Mouse (Mus musculus): ENCODE measurements around the gene Chtf18.

The Chtf18 gene

GRCm38 (mm10) chr17:25732082-25732481 lies 4.9 kb upstream of the Chtf18 start:
- peak; percentile 76 for DNase-seq

DNA sequence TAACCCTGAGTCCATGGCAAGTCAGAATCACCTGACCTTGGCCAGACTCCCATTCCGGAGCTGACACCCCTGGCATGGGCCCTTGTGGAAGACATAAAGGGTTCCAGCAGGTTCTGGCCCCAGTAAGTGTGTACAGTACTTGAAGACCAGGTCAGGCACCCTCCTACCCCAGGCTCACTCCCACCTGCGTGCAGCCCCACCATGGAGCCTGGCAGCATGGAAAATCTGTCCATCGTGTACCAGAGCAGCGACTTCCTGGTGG lies 721 bp upstream of the Chtf18 start:
- DNase-seq = no peak

DNA sequence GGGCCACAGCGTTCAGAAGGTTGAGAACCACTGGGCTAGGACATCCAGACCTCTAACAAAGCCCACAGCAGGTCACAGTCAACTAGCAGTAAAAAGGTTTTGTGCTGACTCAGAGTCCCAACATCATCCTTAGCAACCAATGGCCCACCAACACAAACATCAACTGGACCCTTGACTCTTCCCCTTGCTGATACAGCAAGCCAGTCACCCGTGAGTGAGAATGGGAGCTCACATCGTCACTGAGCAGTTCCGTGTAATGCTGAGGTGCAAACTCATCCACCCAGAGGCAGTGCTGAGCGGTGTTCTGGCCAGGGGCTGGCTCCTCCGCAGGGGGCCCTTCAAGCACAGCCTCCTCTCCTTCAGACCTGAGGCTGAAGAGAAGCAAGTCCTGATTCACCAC lies 2.0 kb downstream of the Chtf18 start:
- DNase-seq = peak; percentile 61

- no peak for DNase-seq
These were observed 3.3 kb downstream of the Chtf18 start for GRCm38 (mm10) chr17:25723919-25724318.

DNA sequence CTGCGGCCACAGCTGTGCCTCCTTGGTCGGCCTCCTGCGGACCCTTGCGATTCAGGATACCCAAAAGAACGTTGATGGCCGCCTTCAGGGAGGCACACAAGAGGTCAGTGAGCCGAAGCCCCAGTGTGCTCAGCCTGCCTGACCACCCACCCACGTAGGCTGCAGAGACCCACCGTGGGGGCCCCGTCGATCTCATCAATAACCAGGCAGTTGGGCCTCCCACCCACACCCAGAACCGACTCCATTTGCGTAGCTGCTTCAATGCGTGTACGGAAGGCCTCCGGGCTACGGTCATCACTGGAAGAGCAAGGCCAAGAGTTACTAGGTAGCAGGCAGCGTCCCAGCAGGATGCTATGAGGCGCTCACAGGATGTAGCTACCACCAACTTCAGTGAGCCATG lies 3.7 kb downstream of the Chtf18 start:
- DNase-seq = no peak

- no peak for DNase-seq
These were observed 5.7 kb downstream of the Chtf18 start for GRCm38 (mm10) chr17:25721476-25721875.

- no peak for DNase-seq
These were observed 9.5 kb downstream of the Chtf18 start for GRCm38 (mm10) chr17:25717691-25718090.

DNA sequence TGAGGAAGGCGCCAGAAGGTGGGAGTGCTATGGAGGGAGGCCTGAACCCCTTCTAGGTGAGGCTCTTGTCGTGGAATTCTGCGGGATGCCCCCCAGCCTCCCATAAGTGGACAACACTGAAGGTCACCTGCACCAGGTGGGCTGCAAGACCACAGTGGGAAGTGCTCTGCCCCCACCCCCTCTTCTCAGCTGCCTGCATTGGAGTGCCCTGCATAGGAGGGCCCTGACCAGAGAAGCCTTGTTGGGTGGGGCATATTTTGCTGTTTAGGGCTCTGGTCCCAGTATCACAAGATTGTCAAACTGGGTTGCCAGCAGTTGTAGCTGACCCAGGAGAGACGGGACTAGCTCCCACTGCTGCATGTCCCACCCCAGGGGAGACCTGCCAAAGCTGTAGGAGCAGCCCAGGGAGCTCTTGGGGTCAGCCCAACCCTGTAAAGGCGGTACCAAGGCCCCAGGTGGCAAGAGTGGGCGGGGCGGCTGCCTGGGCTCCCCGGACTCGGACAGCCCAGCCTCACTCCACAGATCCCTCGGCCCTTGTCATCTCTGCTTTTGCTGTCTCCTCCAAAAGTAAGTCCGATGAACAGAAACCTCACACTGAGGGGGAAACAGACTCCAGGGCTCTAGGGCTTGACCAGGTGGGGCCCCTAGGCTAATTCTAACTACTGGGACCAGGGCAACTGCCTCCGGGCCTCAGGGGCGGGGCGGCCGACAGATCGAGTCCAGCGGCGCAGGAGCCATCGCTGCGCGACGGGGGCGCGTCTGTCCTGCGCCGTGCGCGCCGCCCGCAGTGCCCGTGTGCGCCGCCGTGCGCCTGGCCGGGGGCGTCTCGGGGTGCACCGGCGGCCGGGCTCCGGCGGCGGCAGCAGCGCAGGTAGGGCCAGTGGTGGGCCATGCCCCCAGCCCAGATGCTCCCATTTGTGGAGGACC lies 10.2 kb downstream of the Chtf18 start, which contains the start of gene Gng13:
Gng13 (plus strand) TSS at position 461 of the 927 bp plus-strand sequence.
- no peak for DNase-seq

DNA sequence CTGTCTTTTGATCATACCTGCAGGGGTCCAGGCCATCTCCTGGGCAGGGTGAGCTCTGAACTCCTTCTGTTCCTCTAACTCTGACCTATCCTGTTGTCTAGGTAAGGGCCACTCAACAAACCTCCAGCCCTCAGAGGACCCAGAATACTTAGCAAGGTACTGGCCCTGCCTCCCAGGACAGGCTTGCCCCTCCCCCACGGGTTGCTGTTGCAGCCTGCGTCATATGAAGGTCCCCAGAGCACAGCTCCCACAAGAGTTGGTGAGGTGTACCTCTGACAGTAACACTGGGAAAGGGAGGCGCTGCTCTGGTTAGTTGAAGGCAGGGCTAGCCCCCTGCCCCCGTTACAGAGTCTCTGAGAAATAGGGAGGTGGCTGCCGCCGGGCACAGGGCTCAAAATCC lies 11.1 kb downstream of the Chtf18 start:
- no peak for DNase-seq

DNA sequence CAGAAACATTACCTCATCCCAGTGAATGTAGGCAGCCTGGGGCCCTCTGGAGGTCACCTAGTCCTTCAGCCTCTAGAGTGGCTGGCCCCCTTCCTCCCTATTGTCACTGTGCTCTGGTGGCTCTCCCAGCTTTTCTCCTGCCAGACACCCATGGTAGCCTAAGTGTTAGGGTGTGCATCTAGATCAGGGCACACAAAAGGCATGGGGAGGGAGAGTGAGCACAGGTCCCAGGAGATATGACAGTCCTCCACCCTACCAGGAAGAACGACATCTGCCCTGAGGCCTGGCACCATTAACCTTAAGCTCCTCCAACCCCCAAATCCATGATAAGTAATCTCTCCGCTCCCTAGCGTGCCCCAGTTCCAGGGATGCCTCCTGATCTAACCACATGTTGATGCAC lies 11.6 kb downstream of the Chtf18 start:
- no peak for DNase-seq

- DNase-seq = no peak
These were observed 16.1 kb downstream of the Chtf18 start for GRCm38 (mm10) chr17:25711136-25711535.

DNA sequence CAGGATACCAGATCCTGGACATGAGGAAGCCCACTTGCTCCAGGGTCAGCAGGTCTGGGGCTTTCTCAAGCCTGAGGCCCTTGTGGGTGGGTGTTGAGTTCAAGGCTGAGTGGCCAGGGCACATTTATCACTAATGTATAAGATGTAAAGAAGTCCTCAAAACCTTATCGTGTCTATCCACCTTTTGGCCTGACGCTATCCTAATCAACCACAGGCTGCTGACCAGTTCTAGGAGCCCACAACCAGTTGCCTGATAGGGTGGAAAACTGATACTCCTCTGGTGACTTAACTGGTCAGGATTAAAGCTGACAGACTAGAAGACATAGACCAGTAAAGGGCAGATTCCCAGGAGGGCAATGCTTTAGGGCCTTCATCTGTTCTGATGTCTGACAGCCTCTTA lies 17.2 kb downstream of the Chtf18 start:
- no peak for DNase-seq

- no peak for DNase-seq
These were observed 26.2 kb downstream of the Chtf18 start for GRCm38 (mm10) chr17:25700863-25701496.

DNA sequence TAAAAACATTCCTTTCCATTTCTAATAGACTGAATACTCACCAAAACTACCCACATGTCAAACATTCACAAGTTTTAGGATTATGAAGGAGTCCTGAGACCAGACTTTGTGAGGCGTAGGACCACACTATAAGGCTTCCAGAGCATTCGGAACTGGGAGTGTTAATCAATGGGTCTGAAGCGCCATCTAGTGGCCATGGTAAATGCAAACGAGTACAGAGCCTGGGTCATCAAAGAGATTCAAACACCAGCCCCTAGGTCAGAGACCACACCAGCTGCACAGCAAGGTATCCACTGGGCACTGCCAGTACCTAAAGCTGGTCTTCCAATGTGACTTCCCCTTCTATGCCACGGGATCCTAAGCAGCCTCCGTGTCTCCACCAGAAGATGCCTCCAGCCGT lies 28.8 kb downstream of the Chtf18 start:
- peak; percentile 25 for DNase-seq

GRCm38 (mm10) chr17:25696263-25696662 lies 31.0 kb downstream of the Chtf18 start:
- DNase-seq = no peak

DNA sequence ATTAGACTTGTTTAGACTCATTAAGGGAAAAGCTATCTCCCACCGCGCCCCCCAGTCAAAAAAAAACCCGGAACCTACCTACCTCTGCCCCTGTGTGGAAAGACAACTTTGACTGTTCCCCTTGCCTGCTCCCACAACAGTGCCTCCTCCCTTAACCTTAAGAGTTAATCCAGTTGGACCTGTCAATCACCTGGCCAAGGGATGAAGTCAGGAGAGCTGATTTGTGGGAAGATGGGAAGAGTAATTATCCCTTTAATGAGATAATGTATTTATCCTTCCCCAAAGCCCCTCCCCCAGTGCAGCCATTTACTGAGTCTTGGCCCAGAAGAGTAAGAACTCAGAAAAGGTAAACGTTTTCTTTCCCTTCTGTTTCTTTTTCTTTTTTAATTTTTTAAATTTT lies 38.3 kb downstream of the Chtf18 start:
- DNase-seq = no peak

DNA sequence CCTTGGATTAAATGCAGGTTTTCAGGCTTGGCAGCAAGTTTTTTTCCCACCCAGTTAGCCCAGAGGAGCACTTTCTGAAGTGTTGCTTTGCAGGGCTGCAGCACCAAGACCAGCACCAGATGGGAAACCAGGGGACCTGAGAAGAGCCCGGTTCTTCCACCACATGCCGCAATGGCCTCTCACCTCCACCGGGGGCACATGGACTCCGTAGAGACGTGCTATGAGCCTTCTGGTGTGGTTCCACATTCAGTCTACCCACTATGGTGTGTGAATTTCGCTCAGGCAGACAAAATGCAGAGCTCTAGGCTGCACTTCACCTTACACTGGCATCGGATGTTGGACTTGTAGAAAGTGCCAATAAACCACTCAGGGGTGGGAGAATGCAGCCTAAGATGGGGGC lies 40.9 kb downstream of the Chtf18 start:
- DNase-seq = no peak

- DNase-seq = no peak
These were observed 45.6 kb downstream of the Chtf18 start for GRCm38 (mm10) chr17:25681636-25682035.

DNA sequence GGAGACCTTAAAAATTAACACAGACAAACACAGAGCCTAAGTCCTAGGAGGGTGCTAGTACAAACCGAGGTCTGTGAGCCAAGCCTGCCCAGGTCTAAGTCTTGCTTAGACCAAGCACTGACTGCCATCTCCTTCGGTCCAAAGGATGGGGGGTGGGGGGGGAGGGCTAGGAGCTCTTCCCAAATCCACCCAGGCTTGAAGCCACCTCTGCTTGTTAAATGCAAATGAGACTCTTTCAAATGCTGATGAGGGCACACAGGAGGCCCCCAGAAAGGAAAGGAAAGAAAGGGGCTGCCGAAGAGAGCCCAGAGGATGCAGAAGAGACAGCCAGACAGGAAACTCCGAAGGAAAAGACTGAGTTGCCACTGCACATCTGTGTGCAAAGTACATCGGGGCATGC lies 47.4 kb downstream of the Chtf18 start:
- DNase-seq = no peak

GRCm38 (mm10) chr17:25677969-25678368 lies 49.2 kb downstream of the Chtf18 start:
- DNase-seq = no peak

DNA sequence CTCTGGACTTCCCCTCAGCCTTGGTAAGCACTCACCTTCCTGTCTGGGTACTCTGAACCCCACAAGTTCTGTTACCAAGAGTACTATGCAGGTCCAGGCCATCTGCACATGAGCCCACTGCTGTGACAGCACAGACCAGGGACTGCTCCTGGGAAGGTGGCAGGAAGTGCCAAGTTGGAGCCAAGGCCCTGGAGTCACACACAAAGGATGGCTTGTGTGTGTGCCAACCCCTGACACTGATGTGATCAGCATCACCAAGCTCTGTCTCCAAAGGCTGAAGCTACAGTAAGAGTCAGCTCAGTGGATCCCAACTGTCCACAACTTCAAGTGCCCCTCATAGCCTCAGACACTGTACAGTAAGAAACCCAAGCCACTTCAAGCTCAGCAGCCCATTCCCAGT lies 54.2 kb downstream of the Chtf18 start:
- no peak for DNase-seq

Measured in kidney, adult 11 months (tissue).